In genomic region chr15:38406114-38406960, GRCm38 (mm10) we compare ENCODE assay signal across 9 mouse cellular contexts.
A peak's percentile ranks its signal among the peaks of the same experiment; 100 is the strongest.
DNase-seq lines count a peak whose midpoint lies in the region; TF ChIP-seq lines count a peak whose summit lies in the region.
"Had no signal": no experiment of that assay in that cellular context is flagged by ENCODE, and none has a peak within 500 bp of the region (broad histone marks: within the 10 kb centered on the region; RNA-seq: fewer than 3 reads in every experiment).

No protein-coding gene starts in this region.

- intact Hi-C loops in heart, adult 2 months (cut with DNase I), result no loop called here
- intact Hi-C loops in heart, postnatal 14 days (cut with DNase I), result no loop called here

- no peak overlapping the region for H3K4me3 ChIP-seq in heart, adult 2 months
- no peak overlapping the region for H3K4me3 ChIP-seq in thymus, adult 2 months (ENCODE audit: control insufficient read depth, insufficient read depth, low read length)
- H3K4me3 ChIP-seq: midbrain, embryonic 12.5 days had no signal

- H3K79me2 ChIP-seq in heart, adult 2 months (replicated peaks; ENCODE audit: control insufficient read depth, insufficient read depth, low read length), result no peaks in the 10 kb centered on the region

- no peak overlapping the region for H3K27ac ChIP-seq in heart, adult 2 months
- no peak overlapping the region for H3K27ac ChIP-seq in thymus, adult 2 months (ENCODE audit: control insufficient read depth, insufficient read depth, low read length)
- H3K27ac ChIP-seq: midbrain, embryonic 12.5 days had no signal

- TF ChIP-seq EP300 in heart, adult 2 months (IDR thresholded peaks at IDR 0.05; ENCODE audit: insufficient read depth, low read depth, low read length), result no peak

- no peak for TF ChIP-seq CTCF in heart, adult 2 months (IDR thresholded peaks at IDR 0.05)
- TF ChIP-seq CTCF in thymus, adult 2 months (IDR thresholded peaks at IDR 0.05; ENCODE audit: borderline replicate concordance, control insufficient read depth, extremely low read depth, insufficient read depth, low read length, poor library complexity), result no peak

- no peak for TF ChIP-seq POLR2A in heart, adult 2 months (IDR thresholded peaks at IDR 0.05; ENCODE audit: insufficient read depth, low read depth, low read length)
- no peak for TF ChIP-seq POLR2A in thymus, adult 2 months (IDR thresholded peaks at IDR 0.05; ENCODE audit: control insufficient read depth, extremely low read depth, insufficient read depth, low read length, poor library complexity)

- H3K36me3 ChIP-seq in heart, adult 2 months (ENCODE audit: control insufficient read depth, insufficient read depth, low read length), result no peaks in the 10 kb centered on the region
- no peaks in the 10 kb centered on the region for H3K36me3 ChIP-seq in thymus, adult 2 months (ENCODE audit: control insufficient read depth, insufficient read depth, low read length)
- H3K36me3 ChIP-seq: midbrain, embryonic 12.5 days had no signal

- H3K9ac ChIP-seq in heart, adult 2 months (ENCODE audit: low read depth, low read length), result no peak overlapping the region
- H3K9ac ChIP-seq: midbrain, embryonic 12.5 days had no signal

- peaks cover 9% of the 10 kb centered on the region for H3K4me1 ChIP-seq in heart, adult 2 months (ENCODE audit: control insufficient read depth, insufficient read depth, low read length)
- H3K4me1 ChIP-seq in thymus, adult 2 months (replicated peaks; ENCODE audit: control insufficient read depth, insufficient read depth, low read length), result 0 out of 2 replicates have a peak, but pooled peaks cover 6% of the 10 kb centered on the region

- DNase-seq in heart, adult 2 months, result peak; percentile 23 to 36
- DNase-seq in heart, postnatal 14 days, result no peak
- peak; percentile 43 for DNase-seq in thymus, postnatal 4 days
- no peak for DNase-seq in thymus, adult 2 months
- DNase-seq in liver, result peak; percentile 29
- peak; percentile 89 for DNase-seq in yolk sac, embryonic 10.5 days (ENCODE audit: low spot score)
- no peak for DNase-seq in layer of hippocampus, postnatal 25 days (ENCODE audit: extremely low spot score in 1 of 2, low spot score in 1 of 2)
- DNase-seq in natural killer cell, adult 2 months (ENCODE audit: low spot score in 2 of 2), result no peak

- WGBS in heart, adult 2 months, result 39% methylated on average over 13 of the region's 13 CpGs
- 60% methylated on average over 13 of the region's 13 CpGs for WGBS in thymus, adult 2 months

- H3K27me3 ChIP-seq in heart, adult 2 months (ENCODE audit: control insufficient read depth, insufficient read depth, low read length), result no peaks in the 10 kb centered on the region
- H3K27me3 ChIP-seq in thymus, adult 2 months (ENCODE audit: control insufficient read depth, insufficient read depth, low read length), result no peaks in the 10 kb centered on the region
- H3K27me3 ChIP-seq: midbrain, embryonic 12.5 days had no signal

Comparison
In these comparisons a context has a peak if more than half of its experiments do, and no peak if none do; other contexts are left out.
1. DNase-seq: peak in heart, adult 2 months (2 of 2), thymus, postnatal 4 days (single experiment), liver (single experiment) and yolk sac, embryonic 10.5 days (single experiment); none in heart, postnatal 14 days (0 of 2), thymus, adult 2 months (single experiment), layer of hippocampus, postnatal 25 days (0 of 2) and natural killer cell, adult 2 months (0 of 2).